Mouse (Mus musculus): ENCODE measurements around the gene Ripk1.

DNA sequence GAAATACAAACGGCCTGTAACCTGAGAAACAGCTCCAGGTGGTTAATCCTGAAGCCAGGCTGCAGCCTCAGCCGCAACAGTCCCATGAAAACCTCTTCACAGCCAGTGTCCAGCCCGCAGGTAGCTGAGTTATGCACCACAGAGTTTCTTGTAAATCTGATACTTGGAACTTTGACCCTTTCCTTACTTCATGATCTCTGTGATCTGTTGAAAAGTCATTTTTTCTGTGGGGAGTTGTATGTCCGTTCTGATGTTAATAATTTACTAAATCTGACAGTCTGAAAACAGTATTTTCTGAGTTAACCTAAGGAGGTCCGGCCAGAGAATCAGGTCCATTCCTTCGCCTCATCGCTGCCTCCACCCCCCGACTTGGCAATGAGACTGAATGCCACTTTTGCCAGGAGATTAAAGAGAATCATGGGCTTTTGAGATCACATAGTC, 36.8 kb downstream of the Ripk1 start:
- TF ChIP-seq CTCF (IDR thresholded peaks at IDR 0.05; ENCODE audit: low read depth, low read length) (no peak), POLR2A (IDR thresholded peaks at IDR 0.05; ENCODE audit: insufficient read depth, low read length) (no peak)

Data from ES-Bruce4 (cell line).